Mouse (Mus musculus): ENCODE measurements around the gene Utf1. TPM values are rescaled to one million over a fixed set of nuclear protein-coding genes. Genes with fewer than 3 reads are reported as not detected.

Gene Utf1
- polyA plus RNA-seq, 1 experiment = 1.1 TPM

- H3K27me3 ChIP-seq (ENCODE audit: control insufficient read depth, insufficient read depth, low read length) = peaks cover 17% of the 10 kb centered on the region
- no peak for DNase-seq (ENCODE audit: low read depth in 1 of 2, low spot score in 2 of 2)
- 79% methylated on average over 5 of the region's 5 CpGs for whole genome bisulfite sequencing
- peaks cover 5% of the 10 kb centered on the region for H3K4me1 ChIP-seq (ENCODE audit: control insufficient read depth, insufficient read depth, insufficient read length)
- H3K36me3 ChIP-seq (ENCODE audit: control insufficient read depth, insufficient read depth, low read length) = no peaks in the 10 kb centered on the region
- no peak overlapping the region for H3K4me3 ChIP-seq (ENCODE audit: extremely low read depth, insufficient read depth, insufficient read length)
- no peak overlapping the region for H3K27ac ChIP-seq (ENCODE audit: insufficient read depth, low read length)
- TF ChIP-seq POLR2A (IDR thresholded peaks at IDR 0.05; ENCODE audit: low read depth, low read length) (no peak), CTCF (IDR thresholded peaks at IDR 0.05; ENCODE audit: extremely low read depth, insufficient read depth, insufficient read length, insufficient replicate concordance) (no peak)
Measured at GRCm38 (mm10) chr7:139946032-139946431, 2.4 kb downstream of the Utf1 start.

- DNase-seq (ENCODE audit: low read depth in 1 of 2, low spot score in 2 of 2) = peak in 1 of 2 experiments; percentile 37
- peak overlapping the region; percentile 53 for H3K27ac ChIP-seq (ENCODE audit: insufficient read depth, low read length)
Measured at GRCm38 (mm10) chr7:139949893-139950282, 6.3 kb downstream of the Utf1 start.

DNA sequence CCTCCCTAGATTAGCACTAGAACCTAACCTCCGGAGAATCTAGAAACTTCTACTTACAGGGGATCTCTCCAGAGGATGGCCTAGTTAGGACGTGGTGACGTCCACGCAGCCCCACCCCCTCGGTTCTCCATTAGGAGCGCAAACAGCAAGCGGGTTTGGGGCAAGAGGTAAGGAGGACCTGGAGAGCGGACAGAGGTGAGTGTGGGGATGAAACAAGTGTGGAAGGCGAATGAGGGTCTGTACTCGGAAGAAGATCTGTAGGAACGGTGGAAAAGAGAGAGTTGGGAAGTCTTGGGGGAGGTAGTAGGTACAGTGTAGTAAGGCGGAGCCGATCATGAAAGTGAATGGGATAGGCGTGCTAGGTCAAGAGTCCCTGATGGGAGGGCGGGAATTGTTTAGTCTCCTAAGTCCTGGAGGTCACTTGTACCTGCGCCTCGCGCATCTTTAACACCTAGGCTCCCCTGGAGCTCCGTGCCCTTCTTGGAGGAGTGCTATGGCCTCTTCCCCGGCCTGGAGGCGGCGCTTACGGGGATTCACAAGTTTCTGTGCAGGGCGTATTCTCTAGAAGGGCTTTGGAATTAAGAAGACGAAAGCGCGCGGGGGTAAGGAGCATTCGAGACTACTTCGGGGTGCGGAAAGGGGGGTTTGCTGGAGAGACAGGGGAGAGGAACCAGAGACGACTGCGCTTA is 6.8 kb downstream of the Utf1 start:
- TF ChIP-seq POLR2A (IDR thresholded peaks at IDR 0.05; ENCODE audit: low read depth, low read length) (no peak), CTCF (IDR thresholded peaks at IDR 0.05; ENCODE audit: extremely low read depth, insufficient read depth, insufficient read length, insufficient replicate concordance) (no peak)
- H3K4me3 ChIP-seq (ENCODE audit: extremely low read depth, insufficient read depth, insufficient read length) = peak overlapping the region; percentile 77
- H3K36me3 ChIP-seq (ENCODE audit: control insufficient read depth, insufficient read depth, low read length) = no peaks in the 10 kb centered on the region; the same call in 1 of the 2 replicates
- peak in 1 of 2 experiments; percentile 53 for DNase-seq (ENCODE audit: low read depth in 1 of 2, low spot score in 2 of 2)
- H3K27ac ChIP-seq (ENCODE audit: insufficient read depth, low read length) = peak overlapping the region; percentile 86
- H3K4me1 ChIP-seq (ENCODE audit: control insufficient read depth, insufficient read depth, insufficient read length) = no peaks in the 10 kb centered on the region; the same call in 1 of the 2 replicates
- 0 out of 2 replicates have a peak, but pooled peaks cover 2% of the 10 kb centered on the region for H3K27me3 ChIP-seq (ENCODE audit: control insufficient read depth, insufficient read depth, low read length)
- under 1% methylated on average over 33 of the region's 33 CpGs for WGBS

More at GRCm38 (mm10) chr7:139949893-139950282, 6.3 kb downstream of the Utf1 start:
- TF ChIP-seq CTCF (IDR thresholded peaks at IDR 0.05; ENCODE audit: extremely low read depth, insufficient read depth, insufficient read length, insufficient replicate concordance) = peak; percentile 41; the same call in 1 of the 2 replicates
- no peak for TF ChIP-seq POLR2A (IDR thresholded peaks at IDR 0.05; ENCODE audit: low read depth, low read length)
- H3K4me3 ChIP-seq (ENCODE audit: extremely low read depth, insufficient read depth, insufficient read length) = peak overlapping the region; percentile 77
- no peaks in the 10 kb centered on the region; the same call in 1 of the 2 replicates for H3K36me3 ChIP-seq (ENCODE audit: control insufficient read depth, insufficient read depth, low read length)
- H3K4me1 ChIP-seq (ENCODE audit: control insufficient read depth, insufficient read depth, insufficient read length) = no peaks in the 10 kb centered on the region; the same call in 1 of the 2 replicates
- H3K27me3 ChIP-seq (ENCODE audit: control insufficient read depth, insufficient read depth, low read length) = 0 out of 2 replicates have a peak, but pooled peaks cover 3% of the 10 kb centered on the region
- 1% methylated on average over 15 of the region's 15 CpGs for WGBS

- Histone ChIP-seq H3K27ac (ENCODE audit: insufficient read depth, low read length) (peak overlapping the region; percentile 86; the same call in 1 of the 2 replicates), H3K4me3 (ENCODE audit: extremely low read depth, insufficient read depth, insufficient read length) (peak overlapping the region; percentile 77), H3K4me1 (ENCODE audit: control insufficient read depth, insufficient read depth, insufficient read length) (no peaks in the 10 kb centered on the region; the same call in 1 of the 2 replicates), H3K27me3 (ENCODE audit: control insufficient read depth, insufficient read depth, low read length) (no peaks in the 10 kb centered on the region), H3K36me3 (ENCODE audit: control insufficient read depth, insufficient read depth, low read length) (no peaks in the 10 kb centered on the region; the same call in 1 of the 2 replicates)
- WGBS = 3% methylated on average over 16 of the region's 16 CpGs
- DNase-seq (ENCODE audit: low read depth in 1 of 2, low spot score in 2 of 2) = peak in 1 of 2 experiments; percentile 24
- TF ChIP-seq CTCF (IDR thresholded peaks at IDR 0.05; ENCODE audit: extremely low read depth, insufficient read depth, insufficient read length, insufficient replicate concordance) (no peak), POLR2A (IDR thresholded peaks at IDR 0.05; ENCODE audit: low read depth, low read length) (no peak)
Measured at GRCm38 (mm10) chr7:139951079-139951478, 7.5 kb downstream of the Utf1 start.

DNA sequence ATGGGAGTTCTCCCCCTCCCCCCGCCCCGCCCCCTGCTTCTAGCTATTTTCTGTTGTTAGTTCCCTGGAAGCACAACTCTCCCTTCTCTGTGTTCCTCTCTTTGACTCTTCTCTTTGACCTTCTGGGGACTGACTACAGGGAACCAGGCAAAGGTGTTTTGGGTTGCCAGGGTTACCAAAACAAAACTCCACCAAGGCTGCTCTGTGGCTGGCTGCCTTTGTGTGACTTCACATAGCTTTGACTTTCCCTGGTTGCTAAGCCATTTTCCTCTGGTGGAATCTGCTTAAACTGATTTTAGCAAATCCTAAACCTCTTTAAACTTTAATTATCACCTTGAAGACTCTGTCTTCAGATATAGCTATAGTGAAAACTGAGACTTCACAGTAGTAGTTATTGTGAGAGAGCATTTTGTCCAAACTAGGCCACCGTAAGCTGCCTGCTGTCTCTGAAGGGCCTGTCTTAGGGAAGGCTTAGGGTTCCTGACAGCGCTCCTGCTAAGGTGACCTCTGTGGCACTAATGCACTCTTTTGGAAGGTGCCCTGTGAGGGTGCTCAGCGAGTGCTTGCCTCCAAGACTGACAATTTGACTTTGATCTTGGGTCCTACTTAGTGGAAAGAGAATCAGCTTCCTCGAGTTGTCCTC is 8.5 kb downstream of the Utf1 start:
- 92% methylated on average over 6 of the region's 6 CpGs for WGBS
- no peaks in the 10 kb centered on the region; the same call in 1 of the 2 replicates for H3K4me1 ChIP-seq (ENCODE audit: control insufficient read depth, insufficient read depth, insufficient read length)
- H3K4me3 ChIP-seq (ENCODE audit: extremely low read depth, insufficient read depth, insufficient read length) = no peak overlapping the region
- H3K27me3 ChIP-seq (ENCODE audit: control insufficient read depth, insufficient read depth, low read length) = no peaks in the 10 kb centered on the region
- H3K27ac ChIP-seq (ENCODE audit: insufficient read depth, low read length) = no peak overlapping the region
- DNase-seq (ENCODE audit: low read depth in 1 of 2, low spot score in 2 of 2) = no peak
- TF ChIP-seq POLR2A (IDR thresholded peaks at IDR 0.05; ENCODE audit: low read depth, low read length) (no peak), CTCF (IDR thresholded peaks at IDR 0.05; ENCODE audit: extremely low read depth, insufficient read depth, insufficient read length, insufficient replicate concordance) (no peak)
- no peaks in the 10 kb centered on the region; the same call in 1 of the 2 replicates for H3K36me3 ChIP-seq (ENCODE audit: control insufficient read depth, insufficient read depth, low read length)

DNA sequence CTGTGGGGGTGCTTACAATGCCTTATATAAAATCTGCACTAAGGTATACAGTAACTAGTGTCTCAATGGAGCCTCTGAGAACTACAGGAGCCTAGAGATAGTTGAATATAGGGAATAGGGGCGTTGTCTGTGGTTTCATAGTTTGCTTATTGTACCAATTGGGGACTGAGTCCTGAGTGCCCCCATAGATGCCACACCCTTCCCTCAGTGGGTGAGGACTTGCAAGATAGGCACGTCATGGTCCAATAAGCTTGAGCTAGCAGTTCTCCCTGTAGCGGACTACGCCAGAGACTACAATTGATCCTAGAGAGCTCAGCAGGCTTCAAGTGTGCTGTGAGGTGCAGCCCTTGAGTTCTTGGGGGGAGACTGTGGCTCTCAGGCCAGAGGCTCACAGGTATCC is 11.9 kb downstream of the Utf1 start:
- WGBS = 73% methylated on average over 4 of the region's 4 CpGs
- no peak for DNase-seq (ENCODE audit: low read depth in 1 of 2, low spot score in 2 of 2)
- TF ChIP-seq POLR2A (IDR thresholded peaks at IDR 0.05; ENCODE audit: low read depth, low read length) = no peak
- no peak for TF ChIP-seq CTCF (IDR thresholded peaks at IDR 0.05; ENCODE audit: extremely low read depth, insufficient read depth, insufficient read length, insufficient replicate concordance)

More for the DNA sequence above, 11.9 kb downstream of the Utf1 start:
- Histone ChIP-seq H3K36me3 (ENCODE audit: control insufficient read depth, insufficient read depth, low read length) (no peaks in the 10 kb centered on the region; the same call in 1 of the 2 replicates), H3K27ac (ENCODE audit: insufficient read depth, low read length) (no peak overlapping the region), H3K27me3 (ENCODE audit: control insufficient read depth, insufficient read depth, low read length) (no peaks in the 10 kb centered on the region), H3K4me1 (ENCODE audit: control insufficient read depth, insufficient read depth, insufficient read length) (no peaks in the 10 kb centered on the region; the same call in 1 of the 2 replicates), H3K4me3 (ENCODE audit: extremely low read depth, insufficient read depth, insufficient read length) (no peak overlapping the region)
